Mouse (Mus musculus) spleen, adult 2 months (tissue): ENCODE measurements around the gene Fam8a1. TPM values are rescaled to one million over a fixed set of nuclear protein-coding genes. Genes with fewer than 3 reads are reported as not detected.

Experiments used
- DNase-seq, 2 experiments: peaks; one replicate each; pipeline versions ENCODE4 v3.0.0 to v3.0.0-alpha.2; 2012 to 2021; ENCODE audit warnings: low spot score in 2 of 2, low read depth in 1 of 2
- H3K27ac ChIP-seq: fragments of 200-500 bp; 2 replicates; pipeline ENCODE4 v1.5.1; 2012; ENCODE audit warnings: low read length, inconsistent platforms; ENCODE audit not compliant: insufficient read depth
- H3K27me3 ChIP-seq: fragments of 200-500 bp; 2 replicates; pipeline ENCODE4 v1.6.1; 2012; ENCODE audit warnings: mild to moderate bottlenecking, moderate library complexity, low read length, inconsistent platforms; ENCODE audit not compliant: control insufficient read depth, insufficient read depth
- H3K36me3 ChIP-seq: fragments of 200-500 bp; 2 replicates; pipeline ENCODE4 v1.6.1; 2012; ENCODE audit warnings: mild to moderate bottlenecking, low read length, inconsistent platforms; ENCODE audit not compliant: control insufficient read depth, insufficient read depth
- H3K4me1 ChIP-seq: fragments of 200-500 bp; 2 replicates; pipeline ENCODE4 v1.6.1; 2011; ENCODE audit warnings: inconsistent platforms; ENCODE audit not compliant: control insufficient read depth, insufficient read depth, insufficient read length
- H3K4me3 ChIP-seq: fragments of 200-500 bp; 2 replicates; pipeline ENCODE4 v1.5.1; 2011; ENCODE audit warnings: mild to moderate bottlenecking, inconsistent platforms; ENCODE audit not compliant: insufficient read depth, insufficient read length; ENCODE audit errors: extremely low read depth
- CTCF ChIP-seq: fragments of 200-500 bp; IDR thresholded peaks from 2 replicates; pipeline ENCODE4 v1.5.1; 2011; ENCODE audit warnings: mild to moderate bottlenecking, inconsistent platforms; ENCODE audit not compliant: insufficient read depth, insufficient read length, insufficient replicate concordance; ENCODE audit errors: extremely low read depth
- POLR2A ChIP-seq: fragments of 200-500 bp; IDR thresholded peaks from 2 replicates; pipeline ENCODE4 v1.6.1; 2011; ENCODE audit warnings: low read depth, low read length, inconsistent platforms
- WGBS: fragments of 180-500 bp; shearing (Covaris S2); methylation state at CpG from one replicate; pipeline ENCODE4 v1.1.7; 2018; 5-methylcytosine and 5-hydroxymethylcytosine counted together
- polyA plus RNA-seq: library from polyadenylated mRNA; depleted of rRNA; stranded (reverse); fragments of >200 nt; gene quantifications from 2 replicates; pipeline ENCODE4 v1.2.3, GENCODE M21; 2012; rRNA removed

Gene Fam8a1
- polyA plus RNA-seq, 1 experiment: 5.5 TPM

GRCm38 (mm10) chr13:46718893-46719400, 49.6 kb downstream of the Fam8a1 start:
- Histone ChIP-seq H3K4me3 (peak overlapping the region; percentile 20; the same call in 1 of the 2 replicates), H3K27ac (no peak overlapping the region), H3K36me3 (peaks cover 1% of the 10 kb centered on the region; the same call in 1 of the 2 replicates), H3K27me3 (no peaks in the 10 kb centered on the region), H3K4me1 (peaks cover 10% of the 10 kb centered on the region)
- WGBS: 42% methylated on average over 5 of the region's 5 CpGs
- DNase-seq: no peak
- no peak for TF ChIP-seq CTCF
- no peak for TF ChIP-seq POLR2A

DNA sequence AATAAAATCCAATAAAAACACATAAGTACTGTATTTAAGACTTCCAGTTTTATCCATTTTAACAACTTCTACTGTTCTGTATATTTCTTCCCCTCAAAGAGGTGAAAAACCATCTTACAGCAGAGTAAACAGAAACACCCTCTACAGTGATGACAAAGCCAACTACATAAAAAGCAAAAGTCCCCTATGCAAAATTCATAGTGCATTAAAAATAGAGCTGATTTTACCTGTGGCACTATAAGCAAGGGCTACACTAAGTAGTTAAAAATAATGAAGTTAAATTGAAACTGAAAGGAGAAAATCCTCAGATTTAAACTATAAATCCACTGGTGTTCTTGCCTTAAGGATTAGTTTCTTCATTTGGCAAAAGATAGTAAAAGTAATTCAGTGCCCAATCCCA, 51.7 kb downstream of the Fam8a1 start:
- Histone ChIP-seq H3K4me3 (peak overlapping the region; percentile 14; the same call in 1 of the 2 replicates), H3K27ac (no peak overlapping the region), H3K36me3 (no peaks in the 10 kb centered on the region), H3K4me1 (peaks cover 10% of the 10 kb centered on the region), H3K27me3 (no peaks in the 10 kb centered on the region)
- DNase-seq: no peak
- TF ChIP-seq CTCF (no peak), POLR2A (no peak)

GRCm38 (mm10) chr13:46724371-46724770, 55.0 kb downstream of the Fam8a1 start:
- no peak for DNase-seq
- no peaks in the 10 kb centered on the region for H3K36me3 ChIP-seq
- no peak overlapping the region for H3K4me3 ChIP-seq
- H3K27me3 ChIP-seq: no peaks in the 10 kb centered on the region
- no peak for TF ChIP-seq CTCF
- TF ChIP-seq POLR2A: no peak
- H3K27ac ChIP-seq: peak overlapping the region; percentile 64
- peaks cover 2% of the 10 kb centered on the region; the same call in 1 of the 2 replicates for H3K4me1 ChIP-seq

DNA sequence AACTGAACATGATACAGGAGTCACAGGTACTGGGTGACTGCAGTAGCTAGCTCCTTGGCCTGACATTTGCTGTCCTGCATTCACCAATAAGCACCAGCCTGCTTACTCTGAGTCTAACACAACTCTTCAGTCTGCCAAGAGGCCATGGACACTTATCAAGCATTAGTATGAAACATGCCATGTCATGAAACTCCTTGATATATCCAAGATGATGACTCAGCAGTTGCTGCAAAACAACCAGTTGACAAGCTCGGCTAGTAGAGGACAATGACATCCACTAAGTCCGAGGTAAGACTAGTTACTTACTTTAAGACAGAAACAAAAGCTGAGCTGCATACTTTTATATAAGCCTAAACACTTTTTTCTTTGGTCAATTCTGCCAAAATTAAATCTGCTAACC, 55.9 kb downstream of the Fam8a1 start:
- no peak for DNase-seq
- H3K36me3 ChIP-seq: no peaks in the 10 kb centered on the region
- no peak for TF ChIP-seq POLR2A
- TF ChIP-seq CTCF: no peak
- H3K4me3 ChIP-seq: peak overlapping the region; percentile 19; the same call in 1 of the 2 replicates
- no peaks in the 10 kb centered on the region for H3K27me3 ChIP-seq
- peak overlapping the region; percentile 46; the same call in 1 of the 2 replicates for H3K27ac ChIP-seq
- peaks cover 5% of the 10 kb centered on the region; the same call in 1 of the 2 replicates for H3K4me1 ChIP-seq
- WGBS: 6% methylated on average over 2 of the region's 2 CpGs

DNA sequence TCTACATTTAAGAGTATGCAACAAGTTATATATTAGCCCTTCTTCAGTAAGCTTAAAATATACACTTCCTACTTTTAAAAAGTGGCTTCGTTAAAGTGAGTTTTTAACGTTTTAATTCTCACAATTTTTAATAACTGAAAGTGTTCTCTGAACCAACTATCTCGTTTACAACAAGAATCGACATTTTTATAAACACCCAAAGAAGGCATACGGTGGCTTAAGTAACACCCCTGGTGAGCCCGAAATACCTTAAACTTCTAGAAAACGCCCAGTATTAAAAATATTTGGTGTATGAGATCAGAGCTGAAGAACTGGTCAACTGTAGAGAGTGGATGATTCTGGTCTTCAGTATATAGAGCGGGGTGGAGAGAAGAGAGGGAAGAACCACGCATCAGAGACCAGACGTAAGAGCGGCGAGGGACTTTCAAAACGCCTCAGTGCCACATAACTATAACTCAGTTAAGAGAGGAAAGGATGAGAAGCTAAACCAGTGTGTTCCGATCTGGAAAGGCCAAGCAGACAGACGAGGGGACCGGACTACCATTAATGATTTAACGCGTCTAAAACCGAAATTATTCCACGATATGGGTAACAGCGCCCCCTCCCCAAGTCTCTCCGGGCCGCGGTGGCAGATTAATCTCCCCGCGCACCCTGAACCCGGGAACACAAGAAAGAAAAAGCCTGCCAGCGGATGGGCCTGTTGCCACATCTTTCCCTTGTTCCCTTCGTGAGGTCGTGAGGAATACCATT, 57.1 kb downstream of the Fam8a1 start:
- no peaks in the 10 kb centered on the region for H3K27me3 ChIP-seq
- TF ChIP-seq POLR2A (no peak), CTCF (no peak)
- DNase-seq: peak in 1 of 2 experiments; percentile 25
- H3K27ac ChIP-seq: peak overlapping the region; percentile 93
- H3K4me3 ChIP-seq: peak overlapping the region; percentile 85
- H3K36me3 ChIP-seq: no peaks in the 10 kb centered on the region
- under 1% methylated on average over 30 of the region's 30 CpGs for WGBS
- H3K4me1 ChIP-seq: peaks cover 2% of the 10 kb centered on the region; the same call in 1 of the 2 replicates

GRCm38 (mm10) chr13:46727038-46727836, 57.9 kb downstream of the Fam8a1 start:
- Histone ChIP-seq H3K4me3 (peak overlapping the region; percentile 85), H3K27me3 (no peaks in the 10 kb centered on the region), H3K4me1 (peaks cover 2% of the 10 kb centered on the region; the same call in 1 of the 2 replicates), H3K27ac (peak overlapping the region; percentile 93), H3K36me3 (no peaks in the 10 kb centered on the region)
- TF ChIP-seq POLR2A: no peak; the same call in 1 of the 2 replicates
- no peak for TF ChIP-seq CTCF
- DNase-seq: peak in 1 of 2 experiments; percentile 61
- under 1% methylated on average over 84 of the region's 85 CpGs for WGBS

Other genes starting within 250 kb of the Fam8a1 start
- gene Cap2, start 167.7 kb upstream of the Fam8a1 start, polyA plus RNA-seq: 1.3 and 1.9 TPM in 2 replicates
- gene Nup153, start 58.4 kb downstream of the Fam8a1 start, polyA plus RNA-seq: 63.8 and 70.8 TPM in 2 replicates